Mouse (Mus musculus) embryonic facial prominence, embryonic 15.5 days (tissue): ENCODE measurements around the gene Cfb. TPM values are rescaled to one million over a fixed set of nuclear protein-coding genes. Genes with fewer than 3 reads are reported as not detected.

Experiments
- ATAC-seq: fragments of 200-750 bp; cut with Nextera tagmentation; 2 replicates; pipeline ENCODE4 v1.8.0; 2017; ENCODE audit warnings: low read depth, moderate TSS enrichment; ENCODE audit not compliant: insufficient number of reproducible peaks, low FRiP score, low TSS enrichment
- H3K27ac ChIP-seq: fragments of 300-500 bp; sonication (generic); replicated peaks from 2 replicates; pipeline ENCODE4 v1.5.1; 2015; ENCODE audit warnings: mild to moderate bottlenecking, inconsistent platforms
- H3K27me3 ChIP-seq: fragments of 300-500 bp; sonication (generic); 2 replicates; pipeline ENCODE4 v1.6.1; 2015; ENCODE audit warnings: inconsistent platforms
- H3K36me3 ChIP-seq: fragments of 300-500 bp; sonication (generic); 2 replicates; pipeline ENCODE4 v1.6.1; 2015; ENCODE audit warnings: mild to moderate bottlenecking, inconsistent platforms
- H3K4me1 ChIP-seq: fragments of 300-500 bp; sonication (generic); 2 replicates; pipeline ENCODE4 v1.6.1; 2015; ENCODE audit warnings: inconsistent platforms
- H3K4me2 ChIP-seq: fragments of 300-500 bp; sonication (generic); replicated peaks from 2 replicates; pipeline ENCODE4 v1.6.1; 2015; ENCODE audit warnings: mild to moderate bottlenecking, inconsistent platforms
- H3K4me3 ChIP-seq: fragments of 300-500 bp; sonication (generic); replicated peaks from 2 replicates; pipeline ENCODE4 v1.5.1; 2015; ENCODE audit warnings: mild to moderate bottlenecking, inconsistent platforms
- H3K9ac ChIP-seq: fragments of 300-500 bp; sonication (generic); 2 replicates; pipeline ENCODE4 v1.6.1; 2015; ENCODE audit warnings: inconsistent platforms
- H3K9me3 ChIP-seq: fragments of 300-500 bp; sonication (generic); replicated peaks from 2 replicates; pipeline ENCODE4 v1.6.1; 2016; ENCODE audit warnings: inconsistent platforms
- WGBS: fragments of 180-500 bp; shearing (Covaris S2); methylation state at CpG from one replicate; pipeline ENCODE4 v1.1.7; 2015; 5-methylcytosine and 5-hydroxymethylcytosine counted together
- polyA plus RNA-seq: library from polyadenylated mRNA; unstranded; fragments of >200 nt; fragmentation: Nextera tagmentation; extraction: Ambion mirVana; gene quantifications from 2 replicates; pipeline ENCODE4 v1.2.1, GENCODE M21; 2015

Cfb gene
- polyA plus RNA-seq, 1 experiment from 2014 or later = 3.2 TPM

GRCm38 (mm10) chr17:34883332-34883731, 21.0 kb upstream of the Cfb start:
- WGBS = 64% methylated on average over 3 of the region's 3 CpGs

GRCm38 (mm10) chr17:34881683-34882310, 19.5 kb upstream of the Cfb start, which contains the start of gene Gm20547:
Gene Gm20547, minus strand, starts transcription at chr17:34882042.
- Histone ChIP-seq H3K4me2 (peak within 1 kb of the TSS; percentile 42), H3K9me3 (no peaks in the 10 kb centered on the region), H3K36me3 (no peaks in the 10 kb centered on the region), H3K9ac (no peak within 1 kb of the TSS), H3K4me1 (peaks cover 27% of the 10 kb centered on the region), H3K27ac (no peak within 1 kb of the TSS), H3K27me3 (no peaks in the 10 kb centered on the region), H3K4me3 (peak within 1 kb of the TSS; percentile 13)
- 7% methylated on average over 15 of the region's 15 CpGs for whole genome bisulfite sequencing
- no peak for ATAC-seq

More at GRCm38 (mm10) chr17:34883332-34883731, 21.0 kb upstream of the Cfb start:
- Histone ChIP-seq H3K27me3 (no peaks in the 10 kb centered on the region), H3K4me2 (no peak overlapping the region), H3K27ac (no peak overlapping the region; the same call in 1 of the 2 replicates), H3K36me3 (no peaks in the 10 kb centered on the region), H3K9me3 (no peaks in the 10 kb centered on the region), H3K9ac (no peak overlapping the region), H3K4me3 (no peak overlapping the region), H3K4me1 (peaks cover 27% of the 10 kb centered on the region)
- no peak for ATAC-seq

GRCm38 (mm10) chr17:34881166-34881565, 18.8 kb upstream of the Cfb start:
- Histone ChIP-seq H3K27me3 (no peaks in the 10 kb centered on the region), H3K4me3 (no peak overlapping the region), H3K9me3 (no peaks in the 10 kb centered on the region), H3K4me2 (no peak overlapping the region), H3K36me3 (no peaks in the 10 kb centered on the region), H3K9ac (no peak overlapping the region), H3K27ac (no peak overlapping the region), H3K4me1 (peaks cover 27% of the 10 kb centered on the region)
- ATAC-seq = no peak

- no peak for ATAC-seq
- WGBS = 44% methylated on average over 11 of the region's 11 CpGs
- H3K4me2 ChIP-seq = no peak within 1 kb of the TSS
- H3K4me3 ChIP-seq = no peak within 1 kb of the TSS
- H3K27me3 ChIP-seq = no peaks in the 10 kb centered on the region
- H3K9ac ChIP-seq = no peak within 1 kb of the TSS
- H3K36me3 ChIP-seq = no peaks in the 10 kb centered on the region
- H3K27ac ChIP-seq = no peak within 1 kb of the TSS
- H3K4me1 ChIP-seq = peaks cover 25% of the 10 kb centered on the region
- no peaks in the 10 kb centered on the region for H3K9me3 ChIP-seq
Measured at GRCm38 (mm10) chr17:34879336-34879879, 17.1 kb upstream of the Cfb start, which contains the start of gene Zbtb12. Gene Zbtb12, plus strand, starts transcription at chr17:34879483.

- no peaks in the 10 kb centered on the region for H3K4me1 ChIP-seq
- no peak overlapping the region for H3K4me2 ChIP-seq
- no peak overlapping the region for H3K4me3 ChIP-seq
- ATAC-seq = no peak
- no peaks in the 10 kb centered on the region for H3K36me3 ChIP-seq
- no peaks in the 10 kb centered on the region for H3K27me3 ChIP-seq
- no peak overlapping the region for H3K27ac ChIP-seq
- 86% methylated on average over 6 of the region's 6 CpGs for WGBS
- no peak overlapping the region for H3K9ac ChIP-seq
- no peaks in the 10 kb centered on the region for H3K9me3 ChIP-seq
Measured at GRCm38 (mm10) chr17:34874321-34874720, 12.0 kb upstream of the Cfb start.

GRCm38 (mm10) chr17:34865981-34866380, 3.7 kb upstream of the Cfb start:
- H3K4me3 ChIP-seq = no peak overlapping the region
- no peaks in the 10 kb centered on the region for H3K27me3 ChIP-seq
- WGBS = 52% methylated on average over 7 of the region's 7 CpGs
- no peaks in the 10 kb centered on the region for H3K4me1 ChIP-seq
- H3K9ac ChIP-seq = no peak overlapping the region
- H3K9me3 ChIP-seq = no peaks in the 10 kb centered on the region
- no peak overlapping the region for H3K27ac ChIP-seq
- ATAC-seq = no peak
- no peak overlapping the region for H3K4me2 ChIP-seq
- no peaks in the 10 kb centered on the region for H3K36me3 ChIP-seq

- no peak overlapping the region for H3K27ac ChIP-seq
- WGBS = 67% methylated on average over 13 of the region's 13 CpGs
- H3K27me3 ChIP-seq = no peaks in the 10 kb centered on the region
Measured at GRCm38 (mm10) chr17:34861704-34862415, 458 bp downstream of the Cfb start.

GRCm38 (mm10) chr17:34860514-34860913, 1.8 kb downstream of the Cfb start:
- Histone ChIP-seq H3K4me2 (no peak overlapping the region), H3K9me3 (no peaks in the 10 kb centered on the region), H3K27me3 (no peaks in the 10 kb centered on the region), H3K4me1 (no peaks in the 10 kb centered on the region), H3K36me3 (peaks cover 15% of the 10 kb centered on the region), H3K9ac (no peak overlapping the region), H3K27ac (no peak overlapping the region), H3K4me3 (no peak overlapping the region)
- 83% methylated on average over 9 of the region's 9 CpGs for WGBS
- no peak for ATAC-seq

More at GRCm38 (mm10) chr17:34861704-34862415, 458 bp downstream of the Cfb start:
- ATAC-seq = no peak
- peaks cover 4% of the 10 kb centered on the region; the same call in 1 of the 2 replicates for H3K36me3 ChIP-seq
- H3K4me1 ChIP-seq = no peaks in the 10 kb centered on the region
- no peak overlapping the region for H3K9ac ChIP-seq
- H3K4me2 ChIP-seq = no peak overlapping the region
- no peak overlapping the region for H3K4me3 ChIP-seq
- no peaks in the 10 kb centered on the region for H3K9me3 ChIP-seq

GRCm38 (mm10) chr17:34858670-34859069, 3.6 kb downstream of the Cfb start:
- Histone ChIP-seq H3K27me3 (no peaks in the 10 kb centered on the region), H3K4me3 (no peak overlapping the region), H3K36me3 (peaks cover 32% of the 10 kb centered on the region), H3K9me3 (no peaks in the 10 kb centered on the region), H3K27ac (no peak overlapping the region), H3K4me1 (no peaks in the 10 kb centered on the region), H3K9ac (no peak overlapping the region), H3K4me2 (no peak overlapping the region)
- ATAC-seq = no peak
- WGBS = 78% methylated on average over 4 of the region's 4 CpGs

GRCm38 (mm10) chr17:34855825-34856224, 6.5 kb downstream of the Cfb start:
- no peak overlapping the region for H3K4me3 ChIP-seq
- no peak overlapping the region for H3K27ac ChIP-seq
- H3K36me3 ChIP-seq = peaks cover 45% of the 10 kb centered on the region
- H3K4me2 ChIP-seq = no peak overlapping the region
- no peak overlapping the region for H3K9ac ChIP-seq
- 33% methylated on average over 3 of the region's 3 CpGs for WGBS
- H3K9me3 ChIP-seq = no peaks in the 10 kb centered on the region
- no peaks in the 10 kb centered on the region for H3K27me3 ChIP-seq
- H3K4me1 ChIP-seq = peaks cover 13% of the 10 kb centered on the region
- no peak for ATAC-seq

GRCm38 (mm10) chr17:34854761-34855160, 7.6 kb downstream of the Cfb start:
- Histone ChIP-seq H3K4me3 (no peak overlapping the region), H3K4me2 (no peak overlapping the region), H3K27ac (no peak overlapping the region), H3K27me3 (no peaks in the 10 kb centered on the region), H3K9me3 (no peaks in the 10 kb centered on the region), H3K36me3 (peaks cover 45% of the 10 kb centered on the region), H3K9ac (no peak overlapping the region), H3K4me1 (peaks cover 16% of the 10 kb centered on the region)
- no peak for ATAC-seq
- 77% methylated on average over 3 of the region's 3 CpGs for WGBS
